Mouse (Mus musculus) heart, postnatal 10 days (tissue): ENCODE measurements at regions not wholly inside any gene's neighbourhood (a gene's known extent, or its start where the extent isn't known, plus 50 kb on each side); places are given as distances from the start of the nearest gene placed in this dataset.
"Not testable (repeated sequence)": the region's sequence is repeated elsewhere in the genome, so short reads cannot be mapped to it uniquely, and the experiment has no call there.

Experiments
- DNase-seq, 2 experiments: peaks; one replicate each; pipeline ENCODE4 v3.0.0; 2021
- intact Hi-C: fragments of 180-260 bp; cut with DNase I; formaldehyde crosslinking; loops from one replicate; pipeline ENCODE4 v1.15.1; 2025

DNA sequence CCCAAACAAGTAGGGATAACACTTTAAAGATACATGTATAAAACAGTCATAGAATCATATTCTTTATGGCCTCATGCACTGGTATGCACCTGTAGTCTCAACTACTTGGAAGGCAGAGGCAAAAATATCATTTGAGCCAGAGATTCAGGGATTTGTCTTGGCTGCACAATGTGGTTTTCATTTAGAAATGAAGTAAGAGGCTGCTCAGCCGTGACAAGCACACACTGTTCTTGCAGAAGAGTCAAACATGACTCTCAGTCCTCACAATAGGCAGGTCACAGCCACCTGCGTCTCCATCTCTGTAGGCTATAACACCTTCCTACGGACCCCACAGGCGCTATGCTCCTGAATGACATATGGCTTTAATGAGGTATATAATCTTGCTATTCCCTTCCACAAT lies 317.4 kb upstream of the Tmpo start:
- intact Hi-C loops, result no loop called here
- peak in 1 of 2 experiments; percentile 20 for DNase-seq

DNA sequence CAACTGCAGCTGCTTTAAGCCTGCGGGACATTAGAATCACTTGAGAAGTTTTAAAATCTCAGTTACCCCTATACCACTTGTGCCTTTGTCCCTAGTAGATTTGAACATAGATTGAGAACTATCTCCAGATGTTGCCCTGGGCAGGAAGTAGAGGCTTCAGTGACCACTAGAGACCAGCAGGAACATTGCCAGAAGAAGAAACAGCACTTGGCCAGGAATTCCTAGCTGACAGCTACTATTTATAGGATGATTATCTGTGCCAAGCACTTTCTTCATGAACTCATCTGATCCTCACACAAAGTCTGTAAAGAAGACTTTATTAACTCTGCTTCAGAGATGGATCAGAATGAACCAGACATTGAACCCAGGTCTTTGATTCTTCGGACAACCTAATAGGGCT lies 283.6 kb upstream of the Tmpo start:
- DNase-seq, result peak; percentile 45 to 48
- intact Hi-C loops, result no loop called here

DNA sequence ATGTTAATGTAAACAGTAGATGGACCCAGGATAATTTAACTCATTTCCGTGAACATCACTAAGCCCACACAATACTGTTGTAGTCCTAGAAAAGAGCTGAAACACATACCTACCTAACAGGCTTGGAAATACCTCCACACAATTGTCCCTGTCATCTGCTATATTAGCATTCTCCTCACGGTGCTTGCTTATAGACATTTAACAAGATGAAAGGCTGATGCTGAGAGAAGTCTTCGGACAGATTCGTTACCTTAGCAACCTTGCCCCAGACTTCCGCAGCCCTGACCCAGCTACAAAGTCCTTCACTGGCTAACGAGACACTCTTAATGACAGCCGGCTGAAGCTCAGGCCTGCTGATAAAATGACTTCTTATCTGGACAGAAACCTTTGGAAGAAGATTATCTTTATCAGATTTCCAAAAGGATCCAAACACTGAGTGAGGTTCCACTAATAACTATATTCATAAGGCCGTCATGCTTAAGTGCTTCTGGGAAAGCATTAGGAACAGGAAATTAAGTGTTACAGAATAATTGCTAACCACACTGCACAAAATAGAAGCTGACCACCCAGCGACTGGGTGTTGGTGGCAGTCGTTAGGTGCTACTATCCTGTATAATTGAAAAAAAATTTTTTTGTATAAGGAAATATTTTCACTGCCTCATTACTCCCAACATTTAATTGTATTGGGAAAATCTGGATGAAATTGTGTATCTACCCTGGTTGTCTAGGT lies 267.0 kb upstream of the Tmpo start:
- DNase-seq, result no peak
- intact Hi-C loops, result no loop called here

DNA sequence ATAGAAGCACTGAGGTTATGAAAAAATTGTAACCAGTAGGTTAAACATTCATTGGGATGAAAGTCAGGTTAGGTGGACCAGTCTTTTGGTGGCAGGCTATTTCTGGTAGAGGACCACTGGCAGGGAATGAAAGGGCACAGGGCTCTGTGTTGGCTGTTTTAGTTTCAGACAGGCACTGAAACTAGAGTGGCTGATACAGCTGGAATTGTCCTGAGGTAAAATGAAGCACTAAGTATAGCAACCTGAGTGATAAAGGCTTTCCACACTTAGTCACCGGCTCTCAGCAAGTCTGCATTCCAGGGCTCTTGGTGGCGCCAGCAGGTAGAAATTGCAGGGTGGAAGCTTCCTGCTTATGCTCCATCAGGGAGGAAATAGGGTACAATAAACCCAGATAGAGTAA lies 262.2 kb upstream of the Tmpo start:
- intact Hi-C loops, result loop anchor here (1.0 to 5.0 kb wide), 2 partner anchors 64 to 146 kb away; no protein-coding TSS in a partner anchor
- DNase-seq, result peak; percentile 64 to 70

DNA sequence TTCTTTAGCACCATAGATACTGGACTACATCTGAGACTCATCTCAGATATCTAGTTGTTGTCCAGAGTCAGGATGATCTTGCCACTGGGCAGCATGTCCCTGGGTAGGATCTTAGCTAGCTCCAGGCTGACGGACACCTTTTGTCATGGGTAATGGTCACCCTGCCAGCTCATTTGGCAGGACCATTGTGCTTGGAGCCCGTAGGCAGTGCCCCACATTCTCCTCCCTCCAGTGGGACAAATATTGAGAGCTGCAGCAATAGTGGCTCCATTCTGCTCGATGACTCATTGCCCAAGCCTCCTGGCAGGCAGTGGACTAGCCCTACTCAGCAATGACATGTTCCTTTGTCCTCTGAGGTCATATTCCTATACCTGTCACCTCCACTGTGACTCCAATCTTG lies 258.9 kb upstream of the Tmpo start:
- DNase-seq, result peak; percentile 44 to 71
- intact Hi-C loops, result loop anchor here (5.0 kb wide), 1 partner anchor 143 kb away; no protein-coding TSS in a partner anchor

DNA sequence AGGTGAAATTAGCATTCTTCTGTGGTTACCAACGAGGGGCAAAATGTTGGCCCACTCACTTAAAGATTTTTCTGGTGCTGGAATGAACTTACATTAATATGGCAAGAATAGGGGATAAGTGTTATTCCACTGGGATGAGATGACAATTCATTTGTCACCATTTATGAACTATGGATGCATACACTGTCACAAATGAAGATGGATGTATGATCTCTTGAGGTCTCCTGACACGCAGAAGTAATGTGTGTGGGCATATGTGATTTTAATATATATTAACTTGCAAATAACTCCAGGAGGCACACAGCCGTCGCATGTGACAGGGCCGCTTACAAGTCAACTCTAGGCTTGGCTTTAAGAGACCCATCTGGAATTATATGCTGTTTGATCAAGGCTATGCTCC lies 256.8 kb upstream of the Tmpo start:
- intact Hi-C loops, result no loop called here

DNA sequence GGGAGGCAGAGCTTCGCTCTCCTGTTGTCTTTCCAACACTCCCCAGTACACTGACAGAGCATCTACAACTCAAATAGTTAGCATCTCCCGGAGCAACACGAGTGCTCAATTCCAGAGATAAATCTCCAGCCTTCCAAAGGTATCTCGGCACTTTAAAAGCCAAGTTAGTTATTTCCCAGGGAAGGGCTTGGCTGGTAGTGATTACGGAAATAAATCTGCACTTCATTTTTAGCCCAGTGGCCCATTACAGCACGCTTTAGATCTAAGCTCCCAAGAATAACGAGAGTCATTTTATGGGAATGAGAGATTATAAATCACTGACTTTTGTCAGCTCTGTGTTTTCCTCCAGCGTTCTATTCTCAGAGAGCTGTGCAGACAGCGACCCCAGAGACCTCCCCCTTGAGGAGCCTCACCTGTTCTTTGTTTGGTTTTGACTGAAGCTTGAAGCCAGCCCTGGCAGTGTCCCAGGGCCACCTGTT lies 255.0 kb upstream of the Tmpo start:
- intact Hi-C loops, result no loop called here
- DNase-seq, result peak in 1 of 2 experiments; percentile 16

More for the DNA sequence above, 256.8 kb upstream of the Tmpo start:
- DNase-seq, result no peak

DNA sequence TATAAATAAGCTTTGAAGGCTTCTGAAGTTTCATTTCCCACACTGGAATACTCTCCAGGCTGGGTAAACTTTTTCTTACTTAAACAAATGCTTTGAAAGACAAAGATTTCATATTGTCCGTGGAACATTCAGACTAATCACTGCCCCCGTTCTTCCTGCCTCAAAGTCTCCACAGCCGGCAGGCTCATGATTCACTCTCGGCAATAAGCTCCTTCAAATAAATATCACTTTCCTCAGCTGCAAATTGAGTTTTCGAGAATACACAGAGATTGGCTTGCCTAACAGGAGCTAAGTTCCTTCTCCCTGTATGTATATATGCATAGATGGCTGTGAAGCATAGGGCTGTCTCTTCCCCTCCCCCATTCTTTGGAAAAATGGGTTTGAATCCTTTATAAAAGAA lies 249.2 kb upstream of the Tmpo start:
- intact Hi-C loops, result no loop called here
- DNase-seq, result no peak

DNA sequence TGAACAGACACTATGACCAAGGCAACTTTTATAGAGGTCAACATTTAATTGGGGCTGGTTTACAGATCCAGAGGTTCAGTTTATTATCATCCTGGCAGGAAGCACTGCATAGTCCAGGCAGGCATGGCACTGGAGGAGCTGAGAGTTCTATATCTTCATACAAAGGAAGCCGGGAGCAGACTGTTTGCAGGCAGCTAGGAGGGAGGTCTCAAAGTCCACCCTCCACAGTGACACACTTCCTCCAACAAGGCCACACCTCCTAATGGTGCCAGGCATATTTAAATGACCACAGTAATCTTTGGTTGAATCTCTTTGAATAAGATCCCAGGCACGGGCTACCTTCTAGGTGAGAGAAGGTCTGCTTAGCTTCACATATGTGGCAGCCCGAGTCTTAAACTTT lies 245.5 kb upstream of the Tmpo start:
- intact Hi-C loops, result no loop called here
- no peak for DNase-seq

DNA sequence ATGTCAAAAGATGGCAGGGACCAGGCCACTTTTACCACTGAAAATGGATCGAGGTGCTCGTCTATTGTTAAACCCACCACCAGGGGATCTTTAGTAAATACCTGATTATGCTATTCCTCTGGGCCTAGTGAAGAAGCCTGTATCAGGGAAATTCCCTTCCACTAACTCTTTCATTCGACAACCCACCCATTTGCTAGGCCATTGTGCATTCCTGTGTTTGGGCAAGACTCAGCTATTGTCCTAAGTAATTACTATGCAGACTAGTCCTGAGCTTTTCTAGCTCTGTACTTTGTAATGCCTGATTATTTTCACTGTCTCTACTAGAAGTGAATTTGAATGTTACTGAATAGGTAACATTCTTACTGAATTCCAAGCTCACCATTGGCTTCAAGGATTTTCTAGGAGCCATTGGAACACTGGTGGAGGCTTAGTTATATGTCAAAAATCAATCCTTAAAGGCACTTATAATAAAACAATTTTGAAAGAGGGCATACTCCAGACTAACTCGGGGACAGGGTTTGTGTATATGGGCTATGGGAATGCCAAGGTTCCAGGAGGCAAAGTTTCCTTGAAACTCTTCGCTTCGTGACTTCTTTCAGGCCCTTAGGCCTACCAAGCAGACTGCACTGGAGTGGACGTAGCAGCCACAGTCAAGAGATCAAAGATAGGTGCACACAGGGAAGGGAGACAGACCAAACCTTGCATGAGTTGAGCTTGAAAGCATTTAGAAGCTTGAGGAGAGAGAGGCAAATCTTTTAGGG lies 244.7 kb upstream of the Tmpo start:
- DNase-seq, intact Hi-C loops: not testable (repeated sequence)

DNA sequence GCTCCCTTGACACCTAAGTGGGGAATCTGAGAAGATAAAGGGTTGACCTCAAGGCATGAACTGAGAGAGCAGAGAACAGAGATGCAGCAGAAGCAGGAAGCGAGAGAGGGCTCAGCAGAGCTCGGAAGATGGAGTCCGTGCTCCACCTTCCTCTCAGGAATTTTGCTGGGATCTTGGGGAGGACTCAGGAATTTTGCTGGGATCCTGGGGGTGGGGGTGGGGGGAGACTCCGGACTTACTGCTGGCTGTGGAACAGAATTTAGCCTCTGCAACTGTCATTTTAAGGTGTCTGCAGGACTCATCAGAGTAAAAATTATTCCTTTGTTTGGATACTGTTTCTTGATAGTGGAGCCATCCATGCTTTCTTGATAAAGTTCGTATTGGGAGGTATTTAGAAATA lies 243.7 kb upstream of the Tmpo start:
- intact Hi-C loops, result no loop called here
- no peak for DNase-seq

DNA sequence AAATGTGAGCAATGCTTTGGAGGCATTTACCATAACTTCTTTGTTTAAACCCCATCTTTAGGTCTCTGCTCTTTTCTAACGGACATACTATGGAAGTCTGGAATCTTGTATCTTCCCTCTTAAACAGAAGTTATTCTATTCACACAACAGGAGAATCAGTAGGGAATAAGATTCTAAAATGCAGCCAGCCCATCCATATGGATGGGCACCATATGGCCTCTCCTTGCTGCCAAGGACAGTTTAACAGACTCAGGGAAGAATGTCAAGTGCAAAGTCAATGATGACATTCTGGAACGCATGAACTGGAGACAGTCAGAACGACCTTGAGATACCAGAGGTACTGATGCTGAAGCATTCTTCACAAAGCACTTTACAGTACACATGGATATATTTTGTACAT lies 206.1 kb upstream of the Tmpo start:
- no peak for DNase-seq

DNA sequence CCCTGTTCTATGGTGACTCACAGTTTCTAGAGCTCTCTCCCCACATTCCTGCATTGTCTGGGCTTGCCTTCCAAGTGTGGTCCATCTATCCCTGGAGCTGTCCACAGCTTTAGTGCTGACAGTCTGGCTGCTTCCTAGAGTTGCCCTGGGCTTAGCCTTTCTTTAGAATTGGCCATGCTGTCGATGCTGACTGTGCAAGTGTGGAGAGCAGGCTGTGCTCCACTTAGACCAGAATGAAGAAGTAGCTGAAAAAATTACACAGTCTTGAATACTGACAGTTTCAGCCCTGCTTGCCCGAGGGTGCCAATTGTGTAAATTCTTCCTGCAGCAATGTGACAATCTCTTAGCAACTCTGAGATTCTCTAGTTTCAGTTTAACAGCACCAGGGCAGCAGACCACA lies 203.3 kb upstream of the Tmpo start:
- intact Hi-C loops, result no loop called here
- peak; percentile 49 to 63 for DNase-seq

More for the DNA sequence above, 206.1 kb upstream of the Tmpo start:
- intact Hi-C loops, result no loop called here

DNA sequence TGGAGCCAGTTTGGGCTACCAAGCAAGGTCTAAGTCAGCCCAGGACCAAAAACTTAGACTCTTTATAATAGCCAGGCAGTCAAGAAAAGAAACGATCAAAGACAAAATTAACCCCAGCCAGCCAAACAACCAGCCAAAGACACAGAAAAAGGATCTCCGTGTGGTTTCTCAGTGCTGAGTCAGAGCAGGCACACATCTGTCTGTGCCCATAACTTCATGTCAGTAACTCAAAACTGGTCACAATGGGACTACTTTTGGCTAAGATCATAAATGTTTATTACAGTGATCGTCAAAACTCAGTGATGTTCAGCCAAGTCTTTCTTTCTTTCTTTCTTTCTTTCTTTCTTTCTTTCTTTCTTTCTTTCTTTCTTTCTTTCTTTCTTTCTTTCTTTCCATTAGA lies 195.6 kb upstream of the Tmpo start:
- intact Hi-C loops, result no loop called here
- no peak for DNase-seq

DNA sequence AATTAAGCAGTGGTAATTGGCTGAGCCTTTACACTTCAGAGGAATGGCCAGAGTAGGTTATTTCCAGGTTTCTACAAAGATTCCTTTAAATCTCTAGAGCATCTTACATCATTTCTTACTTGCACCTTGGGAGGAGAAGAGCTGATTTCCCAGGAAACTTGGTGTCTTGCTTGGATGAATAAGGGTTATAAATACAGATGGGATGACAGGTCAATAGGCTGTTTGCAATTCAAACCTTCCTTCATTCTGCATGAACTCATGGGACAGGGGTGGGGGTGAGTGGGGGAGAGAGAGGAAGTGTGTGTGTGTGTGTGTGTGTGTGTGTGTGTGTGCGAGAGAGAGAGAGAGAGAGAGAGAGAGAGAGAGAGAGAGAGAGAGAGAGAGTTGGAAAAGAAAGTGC lies 186.4 kb upstream of the Tmpo start:
- DNase-seq, result no peak
- intact Hi-C loops, result no loop called here

DNA sequence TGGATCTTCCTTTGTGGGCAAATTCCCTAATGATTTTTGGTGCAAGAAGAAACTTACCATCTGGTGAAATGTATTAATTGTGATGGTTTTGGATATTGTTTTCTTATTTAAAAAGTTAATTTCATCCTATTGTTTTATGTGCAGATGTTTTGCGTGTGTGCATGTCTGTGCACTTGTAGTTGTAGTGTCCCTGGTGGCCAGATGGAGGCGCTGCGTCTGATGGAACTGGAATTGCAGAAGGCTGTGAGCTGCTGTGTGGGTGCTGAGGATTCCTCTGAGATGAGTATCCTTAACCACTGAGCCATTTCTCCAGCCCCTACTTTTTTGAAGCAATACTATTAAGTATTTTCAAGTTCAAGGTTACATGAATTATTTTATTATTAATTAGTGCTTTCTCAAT lies 181.5 kb upstream of the Tmpo start:
- DNase-seq, result no peak
- intact Hi-C loops, result no loop called here

DNA sequence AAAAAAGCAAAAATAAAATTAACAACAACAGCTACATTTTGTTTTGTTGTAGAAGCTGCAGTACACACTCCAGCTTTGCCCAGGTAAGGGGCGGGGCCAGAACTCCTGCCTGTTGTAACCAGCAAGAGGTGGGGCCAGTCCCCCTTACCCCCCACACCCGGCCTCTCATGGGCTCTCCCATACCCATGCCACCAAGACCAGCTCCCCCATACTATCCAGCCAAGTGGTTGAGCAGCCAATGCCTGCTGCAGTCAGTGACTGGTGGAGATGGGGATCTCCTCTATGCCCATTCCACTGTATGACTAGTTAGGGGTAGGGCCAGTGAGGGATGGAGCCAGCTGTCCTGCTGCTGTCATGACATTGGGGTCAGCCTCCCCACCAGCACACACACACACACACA lies 180.5 kb upstream of the Tmpo start:
- DNase-seq, result no peak
- intact Hi-C loops, result no loop called here

DNA sequence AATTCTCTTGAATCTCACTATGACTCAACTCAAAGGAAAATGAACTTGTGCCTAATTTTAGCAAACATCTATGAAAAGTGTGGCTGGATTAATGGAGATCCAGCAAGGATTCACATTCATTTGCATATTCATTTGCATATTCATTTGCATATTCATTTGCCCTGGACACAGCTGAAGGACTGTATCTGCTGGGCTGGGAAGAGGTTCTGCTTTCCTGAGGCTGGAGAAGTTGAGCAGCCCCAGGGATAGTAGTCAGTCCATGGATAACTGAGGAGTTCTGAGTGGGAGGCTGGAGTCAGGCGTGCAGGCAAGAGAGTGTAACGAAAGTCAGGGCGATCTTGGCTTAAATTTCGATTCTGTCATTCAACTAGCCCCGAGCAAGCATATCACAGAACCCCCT lies 164.3 kb upstream of the Tmpo start:
- intact Hi-C loops, result no loop called here
- DNase-seq, result no peak

DNA sequence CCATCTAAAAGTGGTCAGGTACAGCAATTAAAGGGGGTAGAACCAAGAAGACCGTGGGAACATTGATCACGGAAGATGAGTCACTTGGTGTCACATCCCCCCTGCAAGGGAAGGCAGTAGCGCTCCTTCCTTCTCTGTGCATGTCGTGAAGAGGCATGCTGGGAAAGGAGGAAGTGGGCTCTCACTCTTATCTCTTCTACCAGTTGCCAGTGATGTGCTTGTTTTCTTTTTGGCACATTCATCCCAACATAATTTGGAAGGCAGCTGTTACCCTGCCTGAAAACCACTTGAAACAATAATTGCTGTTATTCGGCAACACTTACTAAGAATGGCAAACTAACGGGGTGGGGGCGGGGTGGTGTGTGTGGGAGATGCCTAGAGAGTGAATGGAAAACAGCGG lies 161.0 kb upstream of the Tmpo start:
- DNase-seq, result no peak
- intact Hi-C loops, result no loop called here

DNA sequence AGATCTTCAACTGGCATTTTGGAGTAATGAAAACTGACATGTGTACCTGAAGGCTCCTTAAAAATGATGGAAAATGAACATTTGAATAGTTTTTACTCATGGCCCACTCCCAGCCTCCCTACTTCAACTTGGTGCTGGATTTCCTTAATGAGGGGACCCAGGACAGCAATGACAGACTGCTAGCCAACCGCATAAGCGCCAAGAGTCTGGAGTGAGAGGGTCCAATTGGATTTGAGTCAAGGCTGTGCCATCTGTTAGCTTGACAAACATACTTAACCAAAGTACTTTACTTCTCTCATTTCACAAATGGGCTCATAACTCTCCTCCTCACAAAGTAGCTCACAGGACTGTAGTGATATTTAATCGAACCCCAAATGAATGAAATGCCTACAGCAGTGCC lies 158.2 kb upstream of the Tmpo start:
- intact Hi-C loops, result no loop called here
- DNase-seq, result no peak

DNA sequence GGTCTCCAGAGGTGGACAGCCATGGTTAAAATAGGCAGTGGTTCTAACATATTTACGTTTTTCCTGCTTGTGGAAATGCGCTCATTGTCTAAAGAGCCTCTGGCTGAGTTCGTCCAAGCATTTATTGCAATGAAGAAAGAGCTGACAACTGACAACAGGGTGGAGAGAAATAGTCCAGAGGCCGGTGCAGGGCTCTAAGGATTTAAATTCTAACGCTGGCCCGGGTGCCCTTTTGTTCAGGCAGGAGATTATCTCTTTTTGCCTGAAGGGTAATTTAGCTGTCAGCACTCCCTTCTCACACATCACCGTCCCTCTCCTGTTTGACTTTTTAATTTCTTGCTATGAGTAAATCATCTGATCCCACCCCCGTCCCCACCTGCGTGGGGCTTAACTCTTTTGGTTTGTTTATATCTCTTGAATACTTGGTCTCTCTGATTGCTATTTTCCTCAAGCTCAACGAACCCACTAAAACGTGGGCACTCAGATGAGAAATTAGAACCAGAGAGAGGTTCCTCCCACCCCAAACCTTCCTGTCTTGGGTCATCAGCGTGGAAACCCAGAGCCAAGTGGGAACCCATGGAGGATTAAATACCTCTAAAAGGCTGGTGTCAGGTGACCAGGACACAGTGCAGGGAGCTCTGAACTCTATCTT lies 145.7 kb upstream of the Tmpo start:
- intact Hi-C loops, result no loop called here
- peak in 1 of 2 experiments; percentile 6 for DNase-seq
